Mouse (Mus musculus): Measurements from ENCODE around the gene Myh3.

Gene Myh3

DNA sequence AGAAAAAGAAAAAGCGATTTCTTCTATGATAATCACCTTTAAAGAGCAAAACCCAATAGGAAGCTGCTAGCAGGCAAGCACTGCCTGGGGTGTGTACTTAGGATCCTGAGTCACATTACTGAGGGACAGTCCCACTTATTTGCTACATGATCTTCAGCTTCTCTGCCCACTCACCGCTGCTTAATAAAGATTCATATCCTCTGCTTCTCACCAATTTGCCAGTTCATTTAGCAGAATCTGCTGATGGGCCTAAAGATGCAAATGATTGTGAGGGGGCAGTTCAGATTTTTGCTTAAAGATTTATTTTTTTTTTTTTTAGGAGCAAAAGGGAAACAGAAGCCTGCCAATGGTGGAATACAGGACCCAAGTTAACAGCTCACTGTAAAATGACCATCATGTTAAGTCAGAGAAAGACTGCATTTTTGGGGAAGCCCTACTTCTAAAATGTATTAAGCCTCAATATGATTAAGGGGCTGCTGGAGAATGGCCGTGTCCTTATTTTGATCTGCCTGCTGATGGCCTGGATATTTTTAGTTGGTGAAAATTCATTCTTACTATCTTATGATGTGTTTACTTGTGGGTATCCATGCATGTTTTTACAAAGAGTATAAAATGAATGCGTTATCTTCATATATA is 65.9 kb downstream of the Myh3 start:
- no peak for DNase-seq (ENCODE audit: low read depth, low spot score)

- DNase-seq (ENCODE audit: low read depth, low spot score), result no peak
Observed at GRCm38 (mm10) chr11:67144559-67145265, 66.6 kb downstream of the Myh3 start.

- no peak for DNase-seq (ENCODE audit: low read depth, low spot score)
Observed at GRCm38 (mm10) chr11:67145482-67146408, 67.6 kb downstream of the Myh3 start.

DNA sequence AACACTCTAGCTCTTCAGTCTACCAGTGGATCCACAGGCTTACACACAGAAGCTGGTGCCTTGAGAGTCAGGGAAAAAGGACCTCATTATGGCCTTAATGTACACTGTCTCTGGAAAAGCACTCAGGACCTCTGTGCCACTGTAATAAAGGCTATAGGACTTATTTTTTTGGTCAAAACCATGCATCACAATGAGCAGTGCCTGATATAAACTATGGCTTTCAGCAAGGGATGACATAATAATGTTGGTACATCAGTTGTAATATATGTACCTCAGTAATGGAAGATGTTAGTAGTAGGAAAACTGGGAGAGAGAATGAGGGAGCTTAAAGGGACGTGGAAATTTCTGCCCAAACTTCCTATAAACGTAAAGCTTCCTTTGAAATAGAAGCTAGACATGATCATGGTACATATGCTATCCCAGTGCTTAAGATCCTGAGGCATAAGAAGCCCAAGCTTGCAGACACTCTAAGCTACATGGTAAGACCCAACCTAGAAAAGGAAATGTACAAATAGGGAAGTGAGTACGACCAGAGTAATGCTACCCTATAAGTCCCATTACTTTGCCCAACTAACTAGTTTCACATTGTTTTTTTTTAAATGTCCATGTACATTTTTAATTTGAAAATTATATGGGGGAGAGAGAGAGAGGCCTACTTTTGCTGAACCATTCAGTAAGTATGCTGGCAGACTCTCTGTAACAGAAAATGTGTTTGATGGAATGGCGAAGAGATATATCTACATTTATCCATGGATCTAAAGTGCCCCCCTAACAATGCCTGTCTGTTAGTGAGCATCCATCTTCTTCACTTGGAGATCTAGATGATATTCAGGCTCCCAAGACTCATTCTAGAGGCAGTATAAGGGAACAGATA is 68.5 kb downstream of the Myh3 start:
- no peak for DNase-seq (ENCODE audit: low read depth, low spot score)

GRCm38 (mm10) chr11:67147283-67147921 is 69.3 kb downstream of the Myh3 start:
- DNase-seq (ENCODE audit: low read depth, low spot score), result no peak

DNA sequence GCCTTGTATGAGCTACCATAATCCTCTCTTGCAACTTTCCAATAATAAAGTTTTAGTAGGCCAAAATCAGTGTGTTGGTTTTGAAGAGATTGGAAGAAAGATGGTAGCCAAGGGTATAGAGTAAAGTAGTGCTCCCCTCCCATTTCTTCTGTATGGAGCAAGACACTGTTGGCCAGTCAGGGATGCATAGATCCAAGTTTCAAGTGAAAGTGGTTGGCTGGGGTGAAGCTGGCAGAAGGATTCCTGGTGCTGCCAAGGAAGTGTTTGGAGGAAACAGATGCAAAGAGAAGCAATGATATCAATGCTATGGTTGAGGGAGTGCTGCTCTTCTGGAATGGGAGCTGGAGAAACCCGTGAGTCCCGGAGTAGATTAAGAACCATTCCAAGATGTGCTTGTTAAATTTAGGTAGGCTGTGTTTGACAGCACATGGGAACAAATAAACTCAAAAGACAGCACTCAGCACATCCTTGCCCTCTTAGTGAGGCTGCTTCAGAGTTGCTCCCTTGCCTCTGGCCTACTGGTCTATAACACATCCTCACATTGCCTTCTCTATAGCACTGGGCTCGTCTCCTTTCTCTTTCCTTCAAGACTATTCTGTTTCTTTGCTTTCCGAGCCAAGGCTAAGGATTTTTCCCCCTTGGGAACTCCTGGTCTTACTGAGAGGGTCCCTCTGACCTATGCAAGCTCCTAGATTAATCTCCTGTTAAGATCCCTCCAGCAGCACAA is 70.3 kb downstream of the Myh3 start:
- no peak for DNase-seq (ENCODE audit: low read depth, low spot score)

DNA sequence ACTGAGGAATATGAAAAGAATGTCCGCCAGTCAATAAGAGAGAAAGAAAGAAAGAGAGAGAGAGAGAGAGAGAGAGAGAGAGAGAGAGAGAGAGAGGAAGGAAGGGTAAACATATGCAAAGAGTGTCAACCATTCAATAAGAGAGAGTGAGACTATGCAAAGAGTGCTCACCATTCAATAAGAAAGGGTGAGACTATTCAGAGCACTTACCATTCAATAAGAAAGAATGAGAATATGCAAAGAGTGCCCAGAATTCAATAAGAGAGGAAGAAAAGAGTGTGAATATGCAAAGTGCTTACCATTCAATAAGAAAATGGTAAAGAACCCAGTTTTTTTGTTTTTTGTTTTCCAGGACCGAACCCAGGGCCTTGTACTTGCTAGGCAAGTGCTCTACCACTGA is 72.1 kb downstream of the Myh3 start:
- DNase-seq (ENCODE audit: low read depth, low spot score), result no peak

- DNase-seq (ENCODE audit: low read depth, low spot score), result no peak
Observed at GRCm38 (mm10) chr11:67151159-67151558, 73.1 kb downstream of the Myh3 start.

All from forelimb bud, embryonic 11.5 days (tissue).